Mouse (Mus musculus) heart, embryonic 14.5 days (tissue): Measurements from ENCODE around the gene Mid1. TPM values are rescaled to one million over a fixed set of nuclear protein-coding genes. Genes with fewer than 3 reads are reported as not detected.

Source experiments
- ATAC-seq: fragments of 200-750 bp; cut with Nextera tagmentation; 2 replicates; pipeline ENCODE4 v1.8.0; 2017; ENCODE audit warnings: low read depth, moderate TSS enrichment; ENCODE audit not compliant: insufficient number of reproducible peaks, insufficient read depth, low FRiP score
- H3K27ac ChIP-seq, 2 experiments: fragments of 200-500 bp in 1 of 2; fragments of 300-500 bp in 1 of 2; sonication (generic) in 1 of 2; replicated peaks in 1 of 2; 2 replicates each; pipeline ENCODE4 v1.5.1; 2012 to 2014; ENCODE audit warnings: low read depth in 2 of 2, low read length in 2 of 2, control low read depth in 1 of 2, mild to moderate bottlenecking in 1 of 2, mixed read lengths in 1 of 2; ENCODE audit not compliant: control insufficient read depth in 1 of 2, insufficient read depth in 1 of 2
- H3K27me3 ChIP-seq: fragments of 300-500 bp; sonication (generic); 2 replicates; pipeline ENCODE4 v1.6.1; 2014; ENCODE audit warnings: mild to moderate bottlenecking, low read length, control low read depth; ENCODE audit not compliant: control insufficient read depth, insufficient read depth
- H3K36me3 ChIP-seq: fragments of 300-500 bp; sonication (generic); 2 replicates; pipeline ENCODE4 v1.6.1; 2014; ENCODE audit warnings: mild to moderate bottlenecking, control low read depth, low read length, mixed read lengths; ENCODE audit not compliant: control insufficient read depth, insufficient read depth
- H3K4me1 ChIP-seq, 2 experiments: fragments of 200-500 bp in 1 of 2; fragments of 300-500 bp in 1 of 2; sonication (generic) in 1 of 2; 2 replicates each; pipeline ENCODE4 v1.6.1; 2012 to 2014; ENCODE audit warnings: low read length in 2 of 2, control low read depth in 1 of 2, mixed read lengths in 1 of 2; ENCODE audit not compliant: control insufficient read depth in 2 of 2, insufficient read depth in 2 of 2
- H3K4me2 ChIP-seq: fragments of 300-500 bp; sonication (generic); 2 replicates; pipeline ENCODE4 v1.6.1; 2014; ENCODE audit warnings: mild to moderate bottlenecking, low read length
- H3K4me3 ChIP-seq, 2 experiments: fragments of 200-500 bp in 1 of 2; fragments of 300-500 bp in 1 of 2; sonication (generic) in 1 of 2; 2 replicates each; pipeline ENCODE4 v1.5.1; 2012 to 2014; ENCODE audit warnings: low read length in 2 of 2, mild to moderate bottlenecking in 2 of 2, control low read depth in 1 of 2, low read depth in 1 of 2, moderate library complexity in 1 of 2; ENCODE audit not compliant: control insufficient read depth in 1 of 2, insufficient read depth in 1 of 2
- H3K9ac ChIP-seq: fragments of 300-500 bp; sonication (generic); 2 replicates; pipeline ENCODE4 v1.6.1; 2014; ENCODE audit warnings: mild to moderate bottlenecking, low read length
- H3K9me3 ChIP-seq: fragments of 300-500 bp; sonication (generic); 2 replicates; pipeline ENCODE4 v1.6.1; 2016; ENCODE audit warnings: low read length, control low read depth; ENCODE audit not compliant: control insufficient read depth
- WGBS: fragments of 180-500 bp; shearing (Covaris S2); extraction: QIAGEN DNeasy Blood & Tissue Kit; methylation state at CpG from one replicate; pipeline ENCODE4 v1.1.7; 2014; 5-methylcytosine and 5-hydroxymethylcytosine counted together
- polyA plus RNA-seq: library from polyadenylated mRNA; unstranded; fragments of >200 nt; fragmentation: Nextera tagmentation; extraction: Ambion mirVana; gene quantifications from 2 replicates; pipeline ENCODE4 v1.2.1, GENCODE M21; 2014

The Mid1 gene
- polyA plus RNA-seq, 1 experiment from 2014 or later = 8.1 TPM

GRCm38 (mm10) chrX:169922541-169922940, 237.5 kb downstream of the Mid1 start:
- no peak overlapping the region for H3K4me3 ChIP-seq
- H3K27me3 ChIP-seq = no peaks in the 10 kb centered on the region
- ATAC-seq = no peak
- H3K36me3 ChIP-seq = peaks cover 4% of the 10 kb centered on the region; the same call in 1 of the 2 replicates
- WGBS = 81% methylated on average over 2 of the region's 2 CpGs
- no peak overlapping the region for H3K27ac ChIP-seq
- H3K9me3 ChIP-seq = no peaks in the 10 kb centered on the region
- H3K4me2 ChIP-seq = no peak overlapping the region
- H3K9ac ChIP-seq = no peak overlapping the region
- H3K4me1 ChIP-seq = no peaks in the 10 kb centered on the region; a peak in 2 of 4 replicates

GRCm38 (mm10) chrX:169923417-169923816, 238.4 kb downstream of the Mid1 start:
- WGBS = 61% methylated on average over 1 of the region's 1 CpGs
- no peak overlapping the region for H3K4me3 ChIP-seq

GRCm38 (mm10) chrX:169925600-169925999, 240.6 kb downstream of the Mid1 start:
- Histone ChIP-seq H3K27me3 (no peaks in the 10 kb centered on the region), H3K9ac (no peak overlapping the region), H3K9me3 (no peaks in the 10 kb centered on the region), H3K27ac (no peak overlapping the region), H3K4me3 (no peak overlapping the region), H3K36me3 (peaks cover 7% of the 10 kb centered on the region; the same call in 1 of the 2 replicates), H3K4me2 (no peak overlapping the region), H3K4me1 (no peaks in the 10 kb centered on the region; a peak in 2 of 4 replicates)
- ATAC-seq = no peak
- 38% methylated on average over 7 of the region's 7 CpGs for WGBS

More at GRCm38 (mm10) chrX:169923417-169923816, 238.4 kb downstream of the Mid1 start:
- H3K27me3 ChIP-seq = no peaks in the 10 kb centered on the region
- ATAC-seq = no peak
- H3K4me2 ChIP-seq = no peak overlapping the region
- H3K4me1 ChIP-seq = no peaks in the 10 kb centered on the region; a peak in 2 of 4 replicates
- no peak overlapping the region for H3K27ac ChIP-seq
- no peak overlapping the region for H3K9ac ChIP-seq
- peaks cover 7% of the 10 kb centered on the region; the same call in 1 of the 2 replicates for H3K36me3 ChIP-seq
- no peaks in the 10 kb centered on the region for H3K9me3 ChIP-seq

GRCm38 (mm10) chrX:169927110-169927817, 242.3 kb downstream of the Mid1 start:
- Histone ChIP-seq H3K4me2 (no peak overlapping the region), H3K9me3 (no peaks in the 10 kb centered on the region), H3K9ac (no peak overlapping the region), H3K27ac (no peak overlapping the region), H3K4me3 (no peak overlapping the region), H3K27me3 (no peaks in the 10 kb centered on the region), H3K4me1 (no peaks in the 10 kb centered on the region; a peak in 2 of 4 replicates), H3K36me3 (peaks cover 7% of the 10 kb centered on the region; the same call in 1 of the 2 replicates)
- ATAC-seq = no peak
- WGBS = 76% methylated on average over 28 of the region's 28 CpGs

- WGBS = 63% methylated on average over 2 of the region's 2 CpGs
- Histone ChIP-seq H3K9ac (no peak overlapping the region), H3K36me3 (peaks cover 7% of the 10 kb centered on the region; the same call in 1 of the 2 replicates), H3K4me2 (no peak overlapping the region), H3K27ac (no peak overlapping the region), H3K4me1 (no peaks in the 10 kb centered on the region; a peak in 1 of 4 replicates), H3K4me3 (no peak overlapping the region), H3K27me3 (no peaks in the 10 kb centered on the region), H3K9me3 (no peaks in the 10 kb centered on the region)
- ATAC-seq = no peak
Observed at GRCm38 (mm10) chrX:169930868-169931267, 245.9 kb downstream of the Mid1 start.

- Histone ChIP-seq H3K9me3 (no peaks in the 10 kb centered on the region), H3K27ac (no peak overlapping the region), H3K36me3 (no peaks in the 10 kb centered on the region), H3K9ac (no peak overlapping the region), H3K4me1 (no peaks in the 10 kb centered on the region), H3K4me3 (no peak overlapping the region), H3K27me3 (no peaks in the 10 kb centered on the region), H3K4me2 (no peak overlapping the region)
- ATAC-seq = no peak
- 59% methylated on average over 3 of the region's 3 CpGs for WGBS
Observed at GRCm38 (mm10) chrX:169933228-169933627, 248.2 kb downstream of the Mid1 start.

- no peak overlapping the region; a peak in 1 of 4 replicates for H3K27ac ChIP-seq
- ATAC-seq = no peak
Observed at GRCm38 (mm10) chrX:169937119-169937719, 252.2 kb downstream of the Mid1 start.

More at GRCm38 (mm10) chrX:169937119-169937719, 252.2 kb downstream of the Mid1 start:
- Histone ChIP-seq H3K4me1 (no peaks in the 10 kb centered on the region), H3K9ac (no peak overlapping the region), H3K4me3 (no peak overlapping the region), H3K9me3 (no peaks in the 10 kb centered on the region), H3K27me3 (no peaks in the 10 kb centered on the region), H3K36me3 (no peaks in the 10 kb centered on the region), H3K4me2 (no peak overlapping the region)
- 43% methylated on average over 5 of the region's 5 CpGs for WGBS
